Mouse (Mus musculus): Measurements from ENCODE around the gene Ncbp3.

- TF ChIP-seq CTCF (IDR thresholded peaks at IDR 0.05; ENCODE audit: low read depth, low read length), result peak; percentile 88
- TF ChIP-seq GATA1 (IDR thresholded peaks at IDR 0.05; ENCODE audit: borderline replicate concordance, low read length), result no peak
- TF ChIP-seq TAL1 (conservative IDR thresholded peaks at IDR 0.05; ENCODE audit: low read depth, low read length), result no peak
- no peak for TF ChIP-seq GATA2 (IDR thresholded peaks at IDR 0.05; ENCODE audit: borderline replicate concordance, low read depth, low read length)
- TF ChIP-seq POLR2AphosphoS5 (IDR thresholded peaks at IDR 0.05; ENCODE audit: insufficient replicate concordance, low read depth, low read length), result no peak
Observed at GRCm38 (mm10) chr11:73049335-73049734, 1.8 kb downstream of the Ncbp3 start.
